Mouse (Mus musculus): ENCODE results near the gene Sult6b1.

Gene Sult6b1

GRCm38 (mm10) chr17:78885286-78886065 lies 21.3 kb downstream of the Sult6b1 start:
- no peak for DNase-seq (ENCODE audit: low spot score in 2 of 2)

- no peak for DNase-seq (ENCODE audit: low spot score in 2 of 2)
These were observed 23.5 kb downstream of the Sult6b1 start for GRCm38 (mm10) chr17:78883291-78883690.

GRCm38 (mm10) chr17:78882401-78883112 lies 24.2 kb downstream of the Sult6b1 start, which contains the start of gene Eif2ak2:
Gene Eif2ak2, minus strand, starts transcription at chr17:78882573.
- DNase-seq (ENCODE audit: low spot score in 2 of 2), result peak; percentile 68 to 77

- peak in 1 of 2 experiments; percentile 35 for DNase-seq (ENCODE audit: low spot score in 2 of 2)
These were observed 24.9 kb downstream of the Sult6b1 start for GRCm38 (mm10) chr17:78881878-78882304.

GRCm38 (mm10) chr17:78873886-78874285 lies 32.9 kb downstream of the Sult6b1 start:
- DNase-seq (ENCODE audit: low spot score in 2 of 2), result no peak

- no peak for DNase-seq (ENCODE audit: low spot score in 2 of 2)
These were observed 50.5 kb downstream of the Sult6b1 start for GRCm38 (mm10) chr17:78856243-78856642.

GRCm38 (mm10) chr17:78842271-78842928 lies 64.4 kb downstream of the Sult6b1 start:
- no peak for DNase-seq (ENCODE audit: low spot score in 2 of 2)

GRCm38 (mm10) chr17:78836056-78836455 lies 70.7 kb downstream of the Sult6b1 start:
- DNase-seq (ENCODE audit: low spot score in 2 of 2), result no peak

- peak; percentile 98 to 99 for DNase-seq (ENCODE audit: low spot score in 2 of 2)
These were observed 71.6 kb downstream of the Sult6b1 start, which contains the start of the genes Heatr5b and Gpatch11 for GRCm38 (mm10) chr17:78834856-78835835. Gene Heatr5b, minus strand, starts transcription at chr17:78835364. Gene Gpatch11, plus strand, starts transcription at chr17:78835567.

Data from right cerebral cortex, postnatal 10 days (tissue).